Mouse (Mus musculus) left cerebral cortex, adult 9 months (tissue): ENCODE measurements at regions not wholly inside any gene's neighbourhood (a gene's known extent, or its start where the extent isn't known, plus 50 kb on each side); places are given as distances from the start of the nearest gene placed in this dataset.

Experiments
- DNase-seq, 2 experiments: peaks; one replicate each; pipeline ENCODE4 v3.0.0; 2022; ENCODE audit warnings: low spot score in 2 of 2

DNA sequence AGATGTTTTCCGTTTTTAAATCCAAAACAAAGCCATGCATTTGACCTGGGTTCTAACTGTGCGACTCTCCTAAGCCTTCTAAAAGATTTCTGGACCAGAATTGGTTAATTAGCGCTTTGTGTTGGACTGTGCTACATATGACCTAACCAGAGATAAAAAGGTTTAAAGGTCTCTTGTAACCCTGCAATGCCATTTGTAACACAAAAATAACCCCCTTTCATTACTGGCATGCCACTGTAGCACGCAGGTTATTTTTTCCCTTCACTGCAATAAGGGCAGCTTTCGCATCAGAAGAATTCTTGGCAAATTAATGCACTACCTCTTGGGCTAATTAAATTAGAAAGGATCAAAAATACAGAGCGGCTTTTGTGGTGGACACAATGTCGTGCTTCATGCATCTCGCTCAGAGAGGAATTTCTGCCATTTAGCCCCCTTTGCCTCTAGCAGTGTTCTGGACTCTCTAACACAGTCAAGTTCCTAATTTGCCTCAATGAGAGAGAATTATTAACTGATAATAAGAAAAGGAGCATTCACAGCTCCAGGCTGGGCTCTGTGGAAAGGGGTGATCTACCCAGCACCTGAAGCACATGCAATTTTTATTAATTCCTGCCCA, 239.5 kb upstream of the Zeb2 start:
- peak in 1 of 2 experiments; percentile 12 for DNase-seq

GRCm38 (mm10) chr2:45356021-45356420, 238.8 kb upstream of the Zeb2 start:
- no peak for DNase-seq

DNA sequence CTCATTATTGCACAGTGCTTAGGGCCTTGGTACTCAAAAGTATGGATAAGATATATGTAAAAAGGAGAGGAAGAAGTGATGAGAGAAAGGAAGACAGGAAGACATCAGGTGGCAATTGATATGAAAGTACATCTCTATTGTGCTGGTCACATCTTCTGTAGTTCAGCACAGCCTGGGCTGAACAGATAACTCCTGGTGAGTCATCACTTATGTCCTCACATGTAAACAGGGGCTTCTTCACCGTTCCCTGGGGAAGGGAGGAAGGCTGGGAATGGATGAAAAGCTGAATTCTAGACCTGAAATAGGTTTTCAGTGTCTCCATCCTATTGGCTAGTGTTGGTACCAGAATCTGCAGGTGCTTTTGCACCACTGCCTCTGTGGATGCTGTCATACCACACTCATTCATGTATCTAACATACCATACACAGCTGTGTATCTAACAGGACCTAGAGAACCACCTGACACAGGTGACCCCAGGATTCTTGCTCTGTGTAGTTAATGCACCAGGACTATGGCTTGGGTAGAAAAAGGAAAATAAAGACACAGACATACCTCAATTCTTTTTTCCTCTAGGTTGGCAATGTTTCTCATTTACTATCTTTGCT, 234.4 kb upstream of the Zeb2 start:
- DNase-seq: no peak

GRCm38 (mm10) chr2:45346358-45346757, 229.2 kb upstream of the Zeb2 start:
- DNase-seq: no peak

DNA sequence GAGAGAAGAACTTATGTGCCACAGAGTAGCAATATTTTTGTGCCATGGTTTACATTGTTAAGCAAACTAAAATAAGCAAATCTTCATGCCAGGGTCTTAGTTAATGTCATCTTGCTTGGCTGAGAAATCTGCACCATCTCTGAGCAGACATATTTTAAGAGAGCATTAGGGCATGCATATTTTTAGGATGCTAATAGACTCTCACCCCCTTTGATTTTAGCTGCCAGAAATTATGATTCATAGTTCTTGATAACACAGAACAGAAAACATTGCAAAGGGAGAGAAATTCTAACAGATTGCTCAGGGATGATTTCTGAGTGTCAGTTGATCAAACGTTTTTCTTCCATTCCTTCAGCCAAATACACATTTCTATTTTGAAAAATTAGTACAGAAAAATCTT, 222.7 kb upstream of the Zeb2 start:
- DNase-seq: no peak

- no peak for DNase-seq
Measured at GRCm38 (mm10) chr2:45338809-45339208, 221.6 kb upstream of the Zeb2 start.

- no peak for DNase-seq
Measured at GRCm38 (mm10) chr2:45316945-45317565, 199.9 kb upstream of the Zeb2 start.

DNA sequence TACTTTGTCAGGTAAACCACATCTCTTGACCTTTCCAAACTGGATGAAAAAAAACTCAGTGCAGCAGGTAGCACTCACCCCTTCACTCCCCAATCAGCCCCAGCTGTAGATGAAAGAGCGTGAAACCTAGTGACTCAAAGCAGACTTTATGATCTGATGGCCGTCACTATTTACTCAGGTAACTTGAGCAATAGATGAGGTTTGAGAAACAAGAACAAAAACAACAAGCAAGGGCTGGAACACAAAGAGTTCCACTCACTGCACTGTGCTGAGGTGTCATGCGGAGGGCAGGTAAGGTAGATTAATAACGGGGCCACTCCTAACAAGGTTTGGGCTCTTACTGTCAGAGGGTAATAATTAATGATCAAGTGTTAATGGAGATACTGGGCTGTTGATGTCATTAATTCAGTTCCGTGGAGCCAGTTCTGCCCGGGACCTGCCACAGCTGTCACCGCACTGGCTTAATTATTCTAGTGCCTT, 170.4 kb upstream of the Zeb2 start:
- no peak for DNase-seq

DNA sequence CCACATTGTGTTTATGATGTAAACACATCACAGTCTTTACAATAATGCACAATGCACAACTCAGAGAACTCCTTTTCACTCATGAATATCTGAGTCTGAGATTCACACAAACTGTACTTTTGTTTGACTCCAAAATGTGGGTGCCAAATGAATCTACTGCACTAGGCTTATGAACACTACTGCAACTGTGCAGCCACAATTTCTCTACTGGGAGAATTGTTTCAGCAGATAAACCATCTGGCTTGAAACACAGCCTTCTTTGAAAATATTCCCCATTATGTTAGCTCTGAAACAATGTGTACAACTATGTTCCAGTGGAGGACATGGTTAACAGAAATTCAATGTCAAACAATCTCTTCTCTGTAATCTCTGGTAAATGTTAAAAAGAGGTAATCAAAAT, 166.6 kb upstream of the Zeb2 start:
- DNase-seq: no peak

DNA sequence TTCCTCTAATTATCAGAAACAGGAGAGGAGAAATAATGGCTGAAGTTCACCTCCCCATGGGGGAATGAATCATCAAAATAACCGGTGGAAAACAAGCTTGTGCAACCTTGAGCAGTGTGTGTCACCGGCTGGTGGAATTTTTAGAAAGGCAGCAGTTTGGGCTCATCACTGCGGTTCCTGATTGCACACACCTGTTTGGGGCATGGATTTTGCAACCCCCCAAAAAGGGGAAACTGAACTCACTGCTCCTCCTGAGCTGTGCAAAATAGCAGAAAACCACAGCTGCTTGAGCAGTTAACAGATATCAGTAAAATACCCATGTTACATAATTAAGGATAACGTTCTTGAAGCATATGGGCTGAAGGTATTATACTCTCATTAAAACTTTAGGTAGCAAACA, 162.3 kb upstream of the Zeb2 start:
- DNase-seq: no peak

GRCm38 (mm10) chr2:45277602-45278001, 160.4 kb upstream of the Zeb2 start:
- DNase-seq: no peak

GRCm38 (mm10) chr2:45276703-45277102, 159.5 kb upstream of the Zeb2 start:
- DNase-seq: no peak

DNA sequence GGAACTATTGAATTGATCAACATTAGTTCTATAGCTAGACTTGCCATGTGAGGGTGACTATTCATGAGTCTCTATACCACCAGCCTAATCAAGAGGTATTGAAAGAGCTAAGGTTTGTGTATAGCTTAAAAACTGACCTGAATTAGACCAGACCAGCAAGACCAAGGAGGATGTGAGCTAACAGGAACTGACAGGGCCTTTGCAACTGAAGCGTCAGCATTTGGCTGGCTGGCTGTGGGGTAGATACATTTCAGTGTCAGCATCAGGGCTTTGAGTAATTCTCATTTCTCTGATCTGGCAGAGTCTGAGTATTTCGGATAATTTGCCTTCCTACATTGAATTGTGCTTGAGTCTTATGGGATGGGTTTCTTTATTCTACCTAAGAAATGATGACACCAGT, 152.8 kb upstream of the Zeb2 start:
- no peak for DNase-seq

- no peak for DNase-seq
Measured at GRCm38 (mm10) chr2:45265819-45266218, 148.6 kb upstream of the Zeb2 start.

DNA sequence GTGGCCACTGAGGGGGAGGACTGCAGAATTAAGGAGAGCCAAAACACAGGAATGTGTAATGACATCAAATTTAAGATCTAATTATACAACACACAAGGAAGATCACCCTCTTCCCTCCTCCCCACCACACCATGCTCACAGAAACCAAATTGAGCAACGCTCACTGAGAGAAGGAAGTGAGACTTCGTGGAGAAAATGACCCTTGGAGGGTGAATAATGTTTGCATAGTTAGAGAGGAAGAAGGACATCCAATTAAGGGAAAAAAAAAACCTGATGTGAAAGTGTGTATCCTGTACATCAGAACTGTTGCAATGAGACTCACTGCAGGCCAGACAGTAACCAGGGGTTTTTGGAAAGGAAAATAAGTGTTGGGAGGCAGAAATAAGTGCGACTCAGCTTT, 144.8 kb upstream of the Zeb2 start:
- DNase-seq: no peak

DNA sequence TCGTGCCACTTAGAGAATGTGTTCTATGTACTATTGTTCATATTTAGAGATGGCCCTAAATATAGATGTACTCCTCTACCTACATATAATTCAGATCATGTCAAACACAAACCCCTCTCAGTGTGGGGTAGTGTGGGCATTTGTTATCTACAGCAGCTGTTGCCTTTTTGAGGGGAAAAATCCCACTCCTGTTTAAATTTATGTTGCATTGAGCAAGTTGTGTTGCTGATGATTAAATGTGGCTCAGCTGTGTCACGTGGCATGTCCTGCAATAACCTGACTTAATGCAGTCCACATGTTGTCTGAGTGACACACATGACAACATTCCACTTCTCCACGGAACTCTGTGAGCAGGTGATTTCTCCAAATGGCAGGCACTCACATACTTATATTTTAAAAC, 141.7 kb upstream of the Zeb2 start:
- DNase-seq: no peak

DNA sequence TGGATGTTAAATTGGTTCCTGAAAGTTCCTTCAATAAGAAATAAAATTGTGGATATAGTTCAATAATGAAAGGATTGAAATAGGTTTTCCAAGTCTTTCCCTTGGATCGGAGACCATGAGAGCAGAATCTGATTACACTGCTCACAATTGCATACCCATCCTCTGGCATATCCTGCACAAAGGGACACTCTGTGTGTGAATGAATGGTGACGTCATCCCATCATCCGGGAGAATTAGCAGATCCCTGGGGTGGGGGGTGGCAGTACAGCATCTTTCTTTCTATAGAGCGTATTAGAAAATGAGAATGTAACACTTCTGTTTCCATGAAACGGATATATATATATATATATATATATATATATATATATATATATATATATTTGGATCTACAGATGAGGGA, 139.2 kb upstream of the Zeb2 start:
- DNase-seq: no peak

DNA sequence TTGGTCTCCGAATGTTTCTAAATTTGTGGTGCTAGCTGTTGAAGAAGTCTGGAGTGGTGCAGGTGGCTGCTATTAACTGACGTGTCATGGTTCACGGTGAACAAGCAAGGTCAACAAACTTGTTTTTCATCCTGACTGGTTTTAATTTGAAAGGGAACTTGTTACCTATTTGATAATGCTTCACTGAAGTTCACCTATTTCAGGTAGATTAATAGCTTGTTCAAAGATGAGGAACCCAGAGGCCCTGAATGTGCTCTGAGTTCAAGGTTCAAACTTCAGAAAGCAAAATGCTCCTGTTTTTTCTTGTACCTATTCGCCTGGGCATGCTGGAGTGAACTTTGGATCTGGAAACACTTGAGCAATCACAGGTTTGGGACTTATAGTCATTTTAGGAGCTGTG, 136.7 kb upstream of the Zeb2 start:
- DNase-seq: no peak

GRCm38 (mm10) chr2:45252321-45252720, 135.1 kb upstream of the Zeb2 start:
- no peak for DNase-seq

DNA sequence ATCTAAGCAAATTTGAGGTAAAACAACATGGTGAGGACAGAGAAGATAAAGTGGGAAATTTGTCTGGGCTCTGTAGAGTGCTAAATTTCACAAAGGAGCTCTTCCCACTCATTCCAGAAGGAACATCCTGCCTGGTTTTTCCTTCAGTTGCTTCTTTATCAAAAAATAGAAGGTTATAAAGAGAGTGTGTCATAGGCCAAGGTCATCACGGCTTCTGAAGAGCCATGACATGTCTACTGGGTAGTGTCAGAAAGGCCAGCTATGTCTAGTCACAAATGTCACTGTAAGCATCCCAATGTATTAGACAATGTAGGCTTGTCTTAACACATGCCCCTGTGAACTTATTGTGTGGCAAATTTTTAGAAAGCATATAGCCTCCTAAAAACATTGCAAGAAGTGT, 132.5 kb upstream of the Zeb2 start:
- DNase-seq: no peak

DNA sequence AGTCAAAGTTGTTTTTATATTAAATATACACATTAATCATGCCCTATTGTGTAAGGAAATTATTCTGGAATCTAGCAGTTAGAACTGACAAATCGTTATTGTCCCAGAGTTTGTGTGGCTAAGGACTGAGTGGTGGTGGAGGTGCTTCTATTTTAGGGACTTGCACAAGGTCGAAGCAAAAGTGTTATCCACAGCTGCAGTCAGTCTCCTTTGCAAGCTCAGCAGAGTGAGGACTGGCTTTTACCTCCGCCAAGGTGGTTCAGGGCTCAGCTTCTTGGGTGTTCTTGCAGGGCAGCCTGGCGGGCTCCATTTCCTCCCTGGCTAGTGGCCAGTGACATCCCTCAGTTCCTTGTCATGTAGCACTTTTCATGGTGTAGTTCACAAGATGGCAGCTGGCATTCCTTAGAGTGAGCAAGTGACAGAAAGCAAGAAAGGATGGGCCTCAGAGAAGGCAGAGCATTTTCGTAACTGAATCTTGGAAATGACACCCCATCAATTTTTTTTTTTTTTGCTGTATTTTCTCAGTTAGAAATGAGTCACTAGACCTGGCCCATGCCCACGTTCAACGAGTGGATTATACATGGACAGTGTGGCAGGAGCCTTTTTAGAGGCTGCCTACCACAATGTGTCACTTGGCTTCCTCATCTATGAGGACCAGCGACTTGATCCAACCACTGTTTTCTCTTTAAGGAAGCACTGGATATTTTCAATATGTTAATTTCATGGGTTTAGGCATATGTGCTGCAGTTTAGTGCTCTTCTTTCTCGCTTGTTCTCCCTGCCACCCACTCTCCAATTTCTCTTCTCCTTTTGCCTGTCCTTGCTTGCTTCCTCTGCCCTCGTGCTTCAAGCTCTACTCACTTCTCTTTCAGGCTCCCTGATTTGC, 129.1 kb upstream of the Zeb2 start:
- DNase-seq: peak; percentile 46 to 54

- DNase-seq: no peak
Measured at GRCm38 (mm10) chr2:45245506-45245905, 128.3 kb upstream of the Zeb2 start.
